Mouse (Mus musculus): ENCODE data around the gene Zfp352. TPM values are rescaled to one million over a fixed set of nuclear protein-coding genes. Genes with fewer than 3 reads are reported as not detected.
"Not testable (repeated sequence)": the region's sequence is repeated elsewhere in the genome, so short reads cannot be mapped to it uniquely, and the experiment has no call there.

Zfp352 gene
- polyA plus RNA-seq (2015; fragmentation: Nextera tagmentation; extraction: Ambion mirVana): not detected in 2 replicates

DNA sequence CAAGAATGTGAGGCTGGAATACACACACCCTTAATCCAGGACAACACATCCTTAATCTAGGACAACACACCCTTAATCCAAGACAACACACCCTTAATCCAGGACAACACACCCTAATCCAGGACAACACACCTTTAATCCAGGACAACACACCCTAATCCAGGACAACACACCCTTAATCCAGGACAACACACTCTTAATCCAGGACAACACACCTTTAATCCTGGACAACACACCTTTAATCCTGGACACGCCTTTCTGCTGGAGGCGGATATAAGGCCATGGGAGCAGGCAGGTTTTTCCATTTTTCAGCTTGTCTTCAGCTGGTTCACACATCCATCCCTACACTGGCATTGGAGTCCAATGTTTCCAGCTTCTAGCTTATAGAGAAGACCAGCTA lies at the start of gene Zfp352:
Gene Zfp352 (plus strand): TSS at position 301 of the 400 bp plus-strand sequence.
- no peak for ATAC-seq (ENCODE audit: low FRiP score)
- H3K27ac ChIP-seq: no peak within 1 kb of the TSS
- 91% methylated on average over 2 of the region's 2 CpGs for WGBS

DNA sequence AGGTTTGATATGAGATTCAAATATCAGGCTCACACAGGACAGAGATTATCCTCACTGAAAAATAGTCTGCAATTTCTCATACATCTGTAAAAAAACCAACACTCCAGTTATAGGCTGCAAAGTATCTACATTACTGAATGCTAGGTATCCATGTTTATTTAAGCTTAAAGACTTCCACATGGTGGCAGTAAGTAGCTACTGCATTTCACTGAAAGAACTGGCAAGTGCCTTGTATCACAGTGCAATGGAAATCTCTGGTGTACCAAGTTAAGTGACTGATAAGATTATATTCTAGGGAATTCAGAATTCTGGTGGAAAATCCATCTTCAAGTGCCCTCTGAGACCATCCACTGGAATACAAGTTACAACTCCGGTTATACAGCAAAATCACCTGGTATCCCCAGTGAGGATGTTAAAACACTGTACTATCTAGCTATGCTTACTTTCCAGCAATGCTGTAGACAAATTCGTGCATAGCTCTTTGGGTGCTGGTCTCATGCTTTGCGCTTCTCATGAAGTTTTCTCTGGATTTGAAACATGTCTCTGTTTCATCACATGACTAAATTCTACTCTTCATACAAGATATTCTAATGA lies 47.6 kb upstream of the Zfp352 start:
- Histone ChIP-seq H3K27ac (no peak overlapping the region), H3K27me3 (no peaks in the 10 kb centered on the region), H3K4me2 (no peak overlapping the region), H3K36me3 (no peaks in the 10 kb centered on the region), H3K4me3 (no peak overlapping the region), H3K9me3 (no peaks in the 10 kb centered on the region), H3K9ac (no peak overlapping the region), H3K4me1 (replicated peaks) (no peaks in the 10 kb centered on the region)
- 72% methylated on average over 3 of the region's 3 CpGs for WGBS
- ATAC-seq (ENCODE audit: low FRiP score): 0 out of 2 replicates have a peak, but pooled peaks have one; percentile 52

More for the DNA sequence above, at the start of gene Zfp352:
- no peaks in the 10 kb centered on the region for H3K36me3 ChIP-seq
- no peaks in the 10 kb centered on the region for H3K9me3 ChIP-seq
- H3K4me2 ChIP-seq: no peak within 1 kb of the TSS
- no peaks in the 10 kb centered on the region for H3K27me3 ChIP-seq
- H3K4me1 ChIP-seq (replicated peaks): no peaks in the 10 kb centered on the region
- no peak within 1 kb of the TSS for H3K9ac ChIP-seq
- H3K4me3 ChIP-seq: no peak within 1 kb of the TSS

DNA sequence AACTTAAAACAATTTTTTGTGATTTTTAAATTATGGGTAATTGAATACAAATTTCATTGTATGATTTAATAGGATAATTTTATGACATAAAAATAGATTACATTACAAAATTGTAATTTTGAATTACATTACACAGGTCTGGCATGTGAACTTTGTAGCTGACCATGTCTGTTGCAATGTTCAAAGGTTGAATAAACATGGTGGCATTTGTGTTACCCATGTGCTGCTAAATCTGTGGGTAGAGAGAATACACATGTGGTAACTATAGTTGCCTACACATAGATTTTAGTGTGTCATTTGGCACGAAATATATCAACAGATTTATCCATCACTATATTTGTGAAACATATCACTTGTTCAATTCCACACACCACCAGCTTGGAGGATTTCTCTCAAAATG lies 44.6 kb upstream of the Zfp352 start:
- ATAC-seq (ENCODE audit: low FRiP score): no peak
- no peaks in the 10 kb centered on the region for H3K36me3 ChIP-seq
- no peak overlapping the region for H3K4me3 ChIP-seq
- H3K9ac ChIP-seq: no peak overlapping the region
- 86% methylated on average over 1 of the region's 1 CpGs for WGBS
- H3K27ac ChIP-seq: no peak overlapping the region
- H3K4me2 ChIP-seq: no peak overlapping the region
- no peaks in the 10 kb centered on the region for H3K9me3 ChIP-seq
- H3K27me3 ChIP-seq: no peaks in the 10 kb centered on the region
- H3K4me1 ChIP-seq (replicated peaks): no peaks in the 10 kb centered on the region

- Histone ChIP-seq H3K27me3 (no peaks in the 10 kb centered on the region), H3K9me3 (no peaks in the 10 kb centered on the region), H3K36me3 (no peaks in the 10 kb centered on the region), H3K27ac (no peak overlapping the region), H3K4me3 (no peak overlapping the region), H3K4me2 (no peak overlapping the region), H3K9ac (no peak overlapping the region), H3K4me1 (replicated peaks) (no peaks in the 10 kb centered on the region)
- 89% methylated on average over 5 of the region's 5 CpGs for WGBS
- no peak for ATAC-seq (ENCODE audit: low FRiP score)
Measured at GRCm38 (mm10) chr4:90203421-90203820, 15.2 kb upstream of the Zfp352 start.

DNA sequence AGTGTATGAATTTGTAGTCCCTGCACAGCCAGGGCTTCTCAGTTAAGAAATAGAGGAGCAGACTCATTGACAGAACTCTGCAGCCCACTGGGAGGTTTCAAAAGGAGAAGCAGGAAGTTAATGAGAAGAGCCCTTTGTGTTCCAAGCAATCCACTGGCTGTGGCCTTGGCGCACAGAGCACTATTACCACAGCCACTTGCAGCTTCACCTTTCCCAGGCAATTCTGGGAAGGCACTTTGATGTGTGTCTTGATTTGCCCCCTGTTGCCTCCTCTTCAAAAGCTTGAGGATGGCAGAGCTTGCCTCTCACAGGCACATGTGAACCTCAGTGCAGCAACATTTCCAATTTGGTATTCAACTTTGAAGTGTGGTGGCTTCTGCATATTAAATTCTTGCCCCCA lies 7.1 kb upstream of the Zfp352 start:
- no peak for ATAC-seq (ENCODE audit: low FRiP score)
- WGBS: 57% methylated on average over 1 of the region's 1 CpGs
- Histone ChIP-seq H3K4me2 (no peak overlapping the region), H3K27ac (no peak overlapping the region), H3K4me3 (no peak overlapping the region), H3K36me3 (no peaks in the 10 kb centered on the region), H3K9ac (no peak overlapping the region), H3K9me3 (no peaks in the 10 kb centered on the region), H3K4me1 (replicated peaks) (no peaks in the 10 kb centered on the region), H3K27me3 (no peaks in the 10 kb centered on the region)

GRCm38 (mm10) chr4:90212076-90212475 lies 6.5 kb upstream of the Zfp352 start:
- H3K4me3 ChIP-seq: no peak overlapping the region
- 82% methylated on average over 3 of the region's 3 CpGs for WGBS
- ATAC-seq (ENCODE audit: low FRiP score): no peak
- no peak overlapping the region for H3K27ac ChIP-seq
- H3K4me1 ChIP-seq (replicated peaks): no peaks in the 10 kb centered on the region
- H3K4me2 ChIP-seq: no peak overlapping the region
- H3K36me3 ChIP-seq: no peaks in the 10 kb centered on the region
- H3K9me3 ChIP-seq: no peaks in the 10 kb centered on the region
- no peaks in the 10 kb centered on the region for H3K27me3 ChIP-seq
- H3K9ac ChIP-seq: no peak overlapping the region

DNA sequence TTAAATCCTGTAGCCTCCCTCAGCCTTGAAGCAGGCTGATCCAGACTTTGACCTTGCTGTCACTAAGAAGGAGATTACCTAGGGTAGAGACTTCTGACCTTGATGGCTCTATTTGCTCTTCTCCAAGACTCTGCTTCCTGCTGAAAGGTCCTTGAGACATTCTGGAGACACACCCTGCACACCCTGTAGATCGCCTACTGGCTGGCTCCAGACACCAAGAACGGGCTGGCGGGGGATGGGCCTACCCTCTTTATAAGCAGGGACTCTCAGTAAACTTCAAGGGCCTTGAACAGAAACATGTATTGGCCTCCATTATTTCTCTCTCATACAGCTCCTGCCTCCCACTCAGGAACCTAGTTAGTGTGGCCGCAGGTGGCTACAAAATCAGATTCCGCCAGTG lies 17.0 kb downstream of the Zfp352 start:
- not testable (repeated sequence) for H3K36me3 ChIP-seq; H3K4me3 ChIP-seq; H3K9ac ChIP-seq; ATAC-seq (ENCODE audit: low FRiP score); H3K27ac ChIP-seq; H3K9me3 ChIP-seq; H3K4me2 ChIP-seq; H3K4me1 ChIP-seq (replicated peaks); H3K27me3 ChIP-seq
- WGBS: 99% methylated on average over 5 of the region's 5 CpGs

DNA sequence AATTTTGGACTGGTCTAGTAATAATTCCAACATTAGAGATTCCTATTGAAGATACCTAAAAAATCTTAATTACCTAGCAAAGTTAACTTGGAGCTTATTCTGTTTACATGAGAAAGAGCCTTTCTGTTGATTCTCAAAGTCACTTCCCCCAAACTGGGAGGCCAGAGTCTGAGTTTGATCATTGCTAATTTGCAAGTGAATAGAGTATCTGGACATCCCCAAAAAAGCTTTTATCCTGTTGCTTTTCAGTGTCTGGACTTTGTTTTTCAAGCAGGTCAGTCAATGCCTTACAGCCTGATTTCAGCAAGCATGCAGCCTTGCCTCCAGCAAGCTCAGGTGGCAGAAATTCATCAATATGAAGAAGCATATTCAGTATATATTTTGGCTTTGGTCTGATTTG lies 51.2 kb downstream of the Zfp352 start:
- no peak for ATAC-seq (ENCODE audit: low FRiP score)
- no peak overlapping the region for H3K27ac ChIP-seq
- no peaks in the 10 kb centered on the region for H3K36me3 ChIP-seq
- no peak overlapping the region for H3K9ac ChIP-seq
- no peaks in the 10 kb centered on the region for H3K4me1 ChIP-seq (replicated peaks)
- no peak overlapping the region for H3K4me2 ChIP-seq
- H3K4me3 ChIP-seq: no peak overlapping the region
- H3K27me3 ChIP-seq: no peaks in the 10 kb centered on the region
- peaks cover 28% of the 10 kb centered on the region for H3K9me3 ChIP-seq

All from hindbrain, embryonic 13.5 days (tissue).